Mouse (Mus musculus) CD4-positive helper T cell, adult 2 months (primary cell): ENCODE data around the gene Fads6.
A peak's percentile ranks its signal among the peaks of the same experiment; 100 is the strongest.

Experiments used
- DNase-seq: peaks from one replicate; pipeline ENCODE4 v3.0.0-alpha.2; 2012; ENCODE audit warnings: low read depth, missing footprints, low spot score

The Fads6 gene

DNA sequence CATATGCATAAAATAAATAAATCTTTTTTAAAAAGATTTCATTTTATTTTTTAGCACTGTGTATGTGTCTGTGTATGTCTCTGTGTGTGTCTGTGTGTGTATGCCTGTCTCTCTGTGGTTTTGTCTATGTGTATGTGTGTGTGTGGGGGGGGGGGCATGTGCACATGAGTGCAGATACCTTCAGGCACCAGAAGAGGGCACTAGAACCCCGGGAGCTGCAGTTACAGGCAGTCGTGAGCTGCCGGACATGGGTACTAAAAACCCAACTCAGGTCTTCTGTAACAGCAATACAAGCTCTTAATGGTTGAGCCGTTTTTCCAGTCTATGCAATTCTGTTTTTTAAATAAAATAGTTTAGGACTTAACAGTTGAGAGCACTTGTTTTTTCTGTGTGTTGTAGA, 3.3 kb upstream of the Fads6 start:
- DNase-seq: no peak

DNA sequence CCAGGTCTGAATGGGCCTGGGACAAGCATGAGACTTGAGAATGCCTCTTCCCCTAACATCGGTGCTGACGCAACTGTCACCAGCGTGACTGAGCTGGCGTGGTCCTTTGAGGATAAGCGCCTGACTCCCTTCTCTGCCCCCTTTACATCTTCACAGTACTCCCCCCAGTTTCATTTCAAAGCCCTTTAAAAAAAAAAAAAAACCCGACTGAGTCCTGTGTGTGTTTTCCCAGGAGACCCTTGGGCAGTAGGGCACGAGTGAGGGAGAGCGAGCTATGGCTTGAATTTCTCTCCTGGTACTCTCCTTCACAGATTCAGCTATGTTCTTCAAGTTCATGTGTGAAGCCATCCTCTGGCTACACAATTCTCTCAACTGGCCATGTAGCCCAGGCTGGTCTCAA, 697 bp upstream of the Fads6 start:
- DNase-seq: no peak

DNA sequence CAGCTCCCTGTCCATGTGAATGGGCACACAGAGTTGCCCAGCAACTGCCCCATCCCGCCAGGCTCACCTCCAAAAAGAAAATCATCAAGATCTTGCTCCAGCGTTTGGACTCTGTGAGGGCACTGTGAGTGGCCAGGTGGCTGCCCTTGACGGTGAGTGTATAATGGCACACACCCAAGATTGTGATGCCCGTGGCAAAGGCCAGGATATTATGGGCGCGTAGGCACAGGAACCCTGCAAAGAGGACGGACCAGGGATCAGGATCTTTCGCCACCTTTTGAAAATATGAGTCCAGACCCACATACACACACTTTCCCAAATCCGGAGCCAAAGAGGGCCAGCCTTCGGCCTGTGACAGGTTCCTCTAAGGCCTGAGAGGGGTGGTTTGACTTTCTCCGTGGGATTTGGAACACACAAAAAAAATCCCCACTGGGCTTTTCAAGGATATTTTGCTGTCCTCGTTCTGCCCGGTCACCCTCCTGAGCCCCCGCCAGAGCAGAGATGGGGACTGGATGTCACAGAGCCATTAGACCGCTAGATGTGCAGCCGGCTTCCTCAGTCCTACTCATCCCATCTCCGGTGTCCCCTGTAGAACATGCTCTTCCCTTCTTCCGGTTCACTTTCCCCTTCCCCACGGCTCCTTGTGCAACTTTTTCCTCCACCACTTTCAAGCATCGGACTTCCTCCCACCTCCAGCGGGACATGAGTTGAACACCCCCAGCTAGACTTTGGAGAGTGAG, 822 bp downstream of the Fads6 start:
- no peak for DNase-seq

DNA sequence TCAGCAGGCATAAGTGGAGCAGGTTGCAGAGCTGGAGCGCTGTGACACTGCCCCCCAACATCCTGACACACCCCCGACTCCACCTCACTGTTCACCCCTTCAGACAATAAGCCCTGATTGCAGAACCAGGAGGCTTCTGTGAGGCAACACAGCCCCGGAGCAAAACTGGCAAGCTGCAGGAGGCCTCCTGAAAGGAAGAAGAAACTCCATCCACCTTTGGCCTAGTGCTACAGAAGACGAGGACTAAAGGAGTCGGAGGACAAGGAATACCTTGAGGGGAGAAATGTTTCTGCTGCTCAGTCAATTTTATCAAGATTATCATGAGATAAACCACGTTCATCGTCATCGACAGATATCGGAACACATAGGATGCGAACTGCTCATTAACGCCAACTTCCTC, 1.5 kb downstream of the Fads6 start:
- DNase-seq: no peak

DNA sequence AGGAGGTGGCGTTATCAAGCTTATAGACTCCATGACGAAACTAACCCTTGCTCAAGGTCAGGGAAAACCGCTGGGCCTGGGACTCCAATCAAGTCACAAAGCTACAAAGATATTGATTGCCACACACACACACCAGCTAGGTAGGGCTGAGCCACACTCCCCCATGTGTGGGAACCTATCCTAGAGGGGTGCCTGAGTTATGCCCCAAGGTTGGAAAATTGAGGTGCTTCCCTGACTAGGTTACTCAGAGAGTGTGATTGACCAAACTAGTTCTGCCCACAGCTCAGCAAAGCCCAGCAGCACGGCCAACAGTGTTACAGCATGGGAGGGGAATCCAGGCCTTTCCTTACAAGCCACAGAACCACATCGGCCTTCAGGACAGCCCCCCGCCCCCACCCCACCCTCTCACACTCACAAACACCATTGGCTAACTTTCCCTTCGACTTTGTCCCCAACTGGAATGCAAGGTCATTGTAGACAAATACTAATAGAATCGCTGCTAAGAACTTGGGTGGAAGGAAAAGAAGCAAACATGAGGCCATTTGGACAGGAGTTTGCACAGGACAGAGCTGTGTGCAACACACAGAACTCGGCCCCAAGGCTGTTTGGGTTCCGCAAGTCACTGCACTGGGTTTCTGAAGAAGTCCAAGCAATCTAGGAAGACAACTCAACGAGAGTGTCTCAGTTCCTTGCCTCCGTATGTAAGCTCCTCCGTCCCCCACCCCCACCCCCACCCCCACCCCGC, 4.7 kb downstream of the Fads6 start:
- DNase-seq: no peak

DNA sequence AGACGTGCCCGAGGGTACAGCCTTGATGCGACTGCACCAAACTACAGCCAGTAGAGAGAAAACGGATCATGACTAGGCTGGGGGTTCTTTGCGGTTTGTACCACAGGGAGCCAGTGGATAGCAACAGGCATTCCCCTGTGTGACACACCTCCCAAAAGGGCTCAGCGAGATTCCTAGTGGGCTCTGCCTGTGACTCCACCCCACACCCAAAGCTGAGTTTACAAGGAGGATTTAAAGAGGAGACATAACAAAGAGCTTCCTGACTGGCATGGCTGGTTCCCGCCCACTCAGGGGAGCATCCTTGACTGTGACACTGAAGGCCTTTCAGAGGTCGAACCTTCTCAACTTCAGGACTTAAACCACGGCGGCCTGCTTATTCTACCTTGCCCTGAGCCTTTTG, 6.0 kb downstream of the Fads6 start:
- DNase-seq: no peak

DNA sequence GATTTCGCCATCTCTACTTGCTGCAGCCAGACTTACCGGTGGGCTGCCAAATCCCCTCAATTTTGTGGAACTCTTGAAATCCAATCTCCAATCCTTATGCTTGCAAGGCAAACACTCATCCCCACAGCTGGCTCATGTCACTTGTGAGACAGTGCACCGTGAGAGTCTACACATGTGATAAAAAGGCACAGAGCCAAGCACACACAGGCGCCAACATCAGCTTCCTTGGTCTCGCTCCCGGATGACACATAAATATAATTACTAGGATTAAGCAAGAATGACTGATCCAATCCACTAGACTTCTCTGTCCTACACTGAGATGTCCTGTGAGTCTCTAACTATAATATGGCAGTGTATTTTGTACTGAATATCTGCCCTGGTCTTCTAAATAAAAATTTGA, 6.5 kb downstream of the Fads6 start:
- no peak for DNase-seq

DNA sequence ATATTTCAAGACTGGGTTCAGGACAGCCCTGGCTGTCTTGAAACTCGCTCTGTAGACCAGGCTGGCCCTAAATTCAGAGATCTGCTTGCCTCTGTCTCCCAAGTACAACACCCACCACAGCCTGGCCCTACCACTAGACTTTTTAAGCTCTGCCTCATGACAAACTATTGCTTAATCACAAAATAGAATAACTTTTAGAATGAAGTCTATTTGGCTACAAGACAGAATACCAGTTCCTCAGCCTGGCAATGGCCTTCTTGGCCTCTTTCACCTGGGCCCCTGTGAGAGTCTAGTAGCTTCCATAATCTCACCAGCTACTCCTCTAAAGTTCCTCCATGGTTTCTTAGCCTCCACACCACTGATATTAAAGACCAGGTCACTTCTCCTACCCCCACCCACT, 7.1 kb downstream of the Fads6 start:
- no peak for DNase-seq

DNA sequence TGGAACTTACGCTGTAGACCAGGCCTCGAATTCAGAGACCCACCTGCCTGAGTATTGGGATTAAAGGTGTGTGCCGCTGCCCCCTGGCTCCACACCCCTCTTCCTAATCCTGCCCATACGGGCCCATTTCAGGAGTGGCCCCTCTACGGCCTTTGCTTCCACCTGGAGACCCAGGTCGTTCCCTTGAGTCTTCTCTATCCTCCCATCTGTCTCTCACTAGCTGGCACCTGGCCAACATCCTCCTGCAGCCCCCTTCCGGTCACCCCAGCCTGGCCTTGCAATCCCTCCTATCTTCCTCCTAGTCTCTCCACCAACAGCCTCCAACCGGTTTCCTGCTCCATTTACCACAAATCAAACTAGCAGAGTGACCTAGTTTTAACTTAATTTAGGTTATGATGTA, 7.6 kb downstream of the Fads6 start:
- no peak for DNase-seq

DNA sequence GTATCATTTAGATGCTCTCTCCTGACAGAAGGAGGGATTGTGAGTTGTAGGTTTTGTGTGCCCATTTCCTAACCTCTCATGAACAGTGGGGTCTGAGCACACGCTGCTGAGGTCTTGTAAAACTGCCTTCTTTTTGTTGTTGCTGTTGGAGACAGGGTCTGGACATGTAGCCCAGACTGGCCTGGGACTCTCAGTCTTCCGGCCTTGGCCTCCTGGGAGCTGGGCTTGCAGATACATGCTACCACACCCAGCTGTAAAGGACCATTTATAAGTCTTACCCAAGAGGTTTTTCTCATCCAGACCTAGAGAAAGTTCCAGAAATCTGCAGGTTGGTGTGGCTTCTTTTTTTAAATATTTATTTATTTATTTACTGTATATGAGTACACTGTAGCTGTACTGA, 9.2 kb downstream of the Fads6 start:
- DNase-seq: no peak

DNA sequence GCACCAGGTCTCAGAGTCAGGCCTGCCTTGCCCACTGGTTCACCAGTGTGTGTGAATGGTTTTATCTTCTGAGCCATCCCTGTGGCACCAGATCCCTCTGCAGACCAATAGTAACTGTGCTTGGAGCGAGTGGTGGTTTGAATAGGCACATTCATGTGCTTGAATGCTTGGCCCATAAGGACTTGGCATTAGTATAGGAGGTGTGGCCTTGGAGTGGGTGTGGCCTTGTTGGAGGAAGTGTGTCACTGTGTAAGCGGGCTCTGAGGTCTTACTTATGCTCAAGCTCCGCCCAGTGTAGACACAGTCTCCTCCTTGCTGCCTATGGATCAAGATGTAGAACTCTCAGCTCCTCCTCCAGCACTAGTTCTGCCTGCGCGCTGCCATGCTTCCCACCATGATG, 10.1 kb downstream of the Fads6 start:
- no peak for DNase-seq

DNA sequence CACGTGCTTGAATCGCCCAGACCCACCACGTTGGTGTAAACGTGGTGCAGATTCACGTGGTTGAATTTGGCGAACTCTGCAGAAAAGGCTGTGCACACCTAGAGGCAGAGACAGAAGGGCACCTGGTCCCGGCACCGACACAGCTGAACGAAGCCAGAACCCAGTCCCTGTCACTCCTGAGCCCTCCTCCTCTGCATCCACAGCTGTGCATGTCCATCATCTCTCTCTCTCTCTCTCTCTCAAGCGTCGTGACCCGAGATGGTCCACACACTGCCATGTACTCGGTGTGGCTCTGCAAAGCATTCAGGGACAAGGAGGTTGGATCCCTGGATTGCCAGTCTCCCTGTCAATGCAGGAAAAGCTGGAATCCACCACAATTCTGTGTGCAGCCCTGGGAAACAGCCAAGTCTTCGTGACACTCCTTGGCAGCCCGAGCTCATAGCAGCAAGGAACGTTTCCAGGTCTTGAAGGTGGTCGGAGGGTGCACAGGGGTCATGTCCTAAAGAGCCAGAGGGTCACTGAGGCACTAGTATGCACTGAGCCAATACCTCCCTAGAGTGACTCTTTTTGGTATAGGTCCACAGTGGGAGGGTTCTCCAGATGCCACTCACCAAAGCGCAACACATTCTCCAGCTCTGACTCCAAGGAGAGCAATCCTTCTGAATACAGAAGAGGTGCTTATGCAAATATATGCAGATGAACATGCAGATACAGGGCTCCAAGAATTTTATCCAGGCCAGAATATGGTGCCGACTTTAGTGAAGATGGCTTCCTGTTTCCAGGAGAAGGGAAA, 11.1 kb downstream of the Fads6 start:
- DNase-seq: no peak

DNA sequence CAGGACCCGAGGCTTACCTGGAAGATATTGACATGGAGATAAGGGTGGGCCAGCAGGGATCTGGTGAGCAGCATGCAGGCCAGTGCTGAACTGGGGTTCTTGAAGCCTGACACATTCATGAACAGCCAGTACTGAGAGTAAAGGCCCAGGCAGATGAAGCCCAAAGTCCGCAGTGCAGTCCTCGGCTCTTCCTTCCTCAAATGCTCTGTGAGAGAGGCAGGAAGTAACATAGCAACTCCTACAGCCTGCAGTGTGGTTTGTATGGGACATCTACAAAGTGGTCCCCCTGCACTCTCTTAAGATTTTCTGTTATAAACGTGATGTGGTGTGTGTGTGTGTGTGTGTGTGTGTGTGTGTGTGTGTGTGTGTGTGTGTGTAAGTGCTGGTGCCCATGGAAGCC, 12.2 kb downstream of the Fads6 start:
- DNase-seq: no peak

DNA sequence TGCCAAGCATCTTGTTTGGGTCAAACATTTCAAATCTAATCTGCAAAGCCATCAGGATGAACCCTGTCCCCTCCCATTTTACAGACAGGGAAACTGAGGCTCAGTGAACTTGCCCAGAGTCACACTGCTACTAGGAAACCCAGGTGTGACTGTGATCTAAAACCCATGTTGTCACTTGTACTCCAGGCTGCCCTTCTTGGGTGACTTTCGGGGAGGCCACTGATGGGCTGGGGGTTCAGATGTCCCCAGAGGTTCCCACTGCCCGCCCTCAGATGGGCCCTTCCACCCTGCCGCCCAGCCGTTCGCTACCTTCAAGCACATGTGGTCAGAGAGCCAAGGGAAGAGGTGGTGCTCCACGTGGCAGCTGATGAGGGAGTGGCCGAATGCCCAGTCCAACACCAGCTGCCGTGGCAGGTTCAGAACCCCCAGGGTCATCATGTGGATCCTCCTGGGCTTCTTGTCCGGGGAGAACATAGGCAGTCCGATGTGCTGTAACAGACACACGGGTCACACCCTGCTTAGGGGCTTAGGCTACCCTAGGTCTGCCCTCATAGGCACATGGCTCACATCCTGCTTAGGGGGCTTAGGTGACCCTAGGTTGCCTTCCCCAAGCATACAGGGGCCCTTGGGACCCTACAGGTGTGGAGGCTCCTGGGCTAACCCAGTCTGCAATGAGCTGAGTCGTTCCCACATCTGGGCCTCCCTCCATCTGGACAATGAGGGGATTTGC, 13.4 kb downstream of the Fads6 start:
- no peak for DNase-seq

DNA sequence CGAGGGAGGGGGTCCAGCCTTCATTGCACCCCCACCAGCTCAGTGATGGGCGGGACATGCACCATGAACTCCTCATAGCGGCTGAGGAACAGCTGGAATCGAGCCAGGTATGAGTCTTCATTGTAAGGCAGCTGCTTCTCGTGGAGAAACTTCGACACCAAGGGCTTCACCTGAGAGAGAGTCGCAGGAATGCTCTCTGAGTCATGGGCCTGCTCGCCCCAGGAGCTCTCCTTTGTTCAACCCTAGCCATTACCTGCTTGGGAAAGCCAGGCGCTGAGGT, 14.0 kb downstream of the Fads6 start:
- DNase-seq: no peak

DNA sequence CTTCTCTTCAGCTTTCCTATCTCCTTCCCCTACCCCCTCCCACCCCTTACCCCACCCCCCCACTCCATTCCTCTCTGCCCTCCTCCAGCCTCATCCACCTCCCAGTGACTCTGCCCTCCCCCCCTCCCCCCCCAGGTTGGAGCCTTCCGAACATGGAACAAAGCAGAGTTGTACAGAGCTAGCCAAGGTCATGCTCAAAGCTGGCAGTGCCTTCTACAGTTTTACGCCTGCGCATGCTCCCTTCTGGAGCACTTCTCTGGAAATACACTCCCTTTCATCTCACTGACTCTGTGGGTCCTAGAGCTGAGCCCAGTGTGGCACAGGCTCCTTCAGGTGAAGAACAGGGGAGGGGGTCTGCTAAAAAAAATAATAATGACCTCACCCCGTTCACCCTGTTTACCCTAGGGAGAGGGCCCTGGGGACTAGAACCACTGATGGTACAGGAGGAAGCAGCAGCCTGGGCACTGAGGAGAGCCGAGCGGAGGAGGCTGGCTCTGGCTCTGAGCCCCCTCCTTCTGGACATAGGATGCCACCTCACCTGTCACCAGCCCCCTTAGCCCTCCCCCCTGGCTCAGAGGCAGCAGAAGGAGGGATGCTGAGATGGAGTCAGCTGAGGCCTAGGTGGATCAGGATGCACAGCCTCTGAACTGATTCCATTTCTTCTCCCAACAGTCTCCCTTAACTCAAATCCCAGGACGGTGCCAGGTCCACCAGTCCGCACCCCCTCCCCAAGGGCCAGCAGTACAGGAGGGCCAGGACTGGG, 14.6 kb downstream of the Fads6 start:
- DNase-seq: no peak

DNA sequence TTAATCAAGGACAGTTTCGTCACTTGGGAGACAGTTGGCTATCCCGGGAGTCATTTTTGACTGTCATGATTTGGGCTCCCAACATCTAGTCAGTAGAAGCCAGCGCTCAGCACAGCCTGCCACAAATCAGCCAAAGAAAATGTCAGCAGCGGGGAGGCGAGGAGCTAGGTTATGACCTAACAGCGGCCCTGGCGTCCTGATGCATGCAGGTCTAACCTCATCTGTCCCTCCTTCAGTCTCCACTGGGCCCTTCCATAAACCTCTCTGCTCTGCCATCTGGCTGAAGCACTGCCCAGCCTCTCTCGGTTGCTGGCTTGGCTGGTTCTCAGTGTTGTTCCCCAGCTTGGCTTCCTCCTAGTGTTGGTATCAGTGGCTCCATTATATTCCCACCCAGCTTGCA, 15.2 kb downstream of the Fads6 start:
- no peak for DNase-seq

DNA sequence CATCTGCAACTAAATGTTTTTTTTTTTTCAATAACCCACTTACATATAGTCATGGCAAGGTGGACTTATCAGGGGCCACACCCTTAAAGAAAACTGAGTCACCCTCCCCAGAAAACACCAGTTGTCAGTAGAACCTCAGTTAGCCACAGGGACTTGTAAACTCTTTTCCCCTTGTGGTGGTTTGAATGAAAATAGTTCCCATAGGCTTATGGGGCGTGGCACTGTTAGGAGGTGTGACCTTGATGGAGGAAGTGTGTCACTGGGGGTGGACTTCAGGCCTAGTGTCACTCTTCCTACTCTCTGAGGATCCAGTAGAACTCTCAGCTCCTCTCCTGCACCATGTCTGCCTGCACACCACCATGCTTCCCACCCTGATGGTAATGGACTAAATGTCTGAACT, 17.7 kb downstream of the Fads6 start:
- DNase-seq: no peak

DNA sequence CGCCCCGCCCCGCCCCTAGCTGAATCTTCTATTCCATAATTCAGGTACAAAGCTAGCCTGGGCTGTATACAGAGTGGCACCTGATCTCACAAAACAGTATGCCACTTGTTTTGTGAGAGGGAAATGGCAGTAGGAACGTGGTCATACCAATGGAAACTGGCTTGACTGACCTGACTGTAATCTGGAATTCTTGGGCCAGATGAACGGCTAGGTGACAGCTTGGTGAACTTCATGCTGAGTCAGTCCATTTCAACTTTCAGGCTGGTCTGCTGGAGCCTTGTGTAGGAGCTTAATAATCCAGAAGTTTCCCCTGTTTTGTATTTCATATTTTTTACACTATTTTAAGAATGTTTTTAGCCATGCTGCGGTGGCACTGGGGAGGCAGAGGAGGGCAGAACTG, 19.3 kb downstream of the Fads6 start:
- no peak for DNase-seq

DNA sequence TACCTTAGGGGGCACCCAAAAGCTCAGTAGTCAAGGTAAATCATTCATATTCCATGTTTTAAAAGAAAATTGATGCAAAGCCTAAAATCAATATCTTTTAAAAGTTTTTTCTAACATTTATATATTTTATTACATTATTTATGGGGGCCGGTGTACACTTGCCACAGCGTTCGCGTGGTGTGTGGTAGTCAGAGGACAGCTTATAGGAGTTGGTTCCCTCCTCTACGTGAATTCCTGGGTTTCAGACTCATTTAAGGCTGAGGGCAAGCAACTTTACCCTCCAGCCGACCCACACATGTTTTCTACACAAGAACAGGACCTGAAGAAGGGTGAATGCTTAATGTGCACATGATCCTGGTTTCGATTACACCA, 19.9 kb downstream of the Fads6 start:
- no peak for DNase-seq

DNA sequence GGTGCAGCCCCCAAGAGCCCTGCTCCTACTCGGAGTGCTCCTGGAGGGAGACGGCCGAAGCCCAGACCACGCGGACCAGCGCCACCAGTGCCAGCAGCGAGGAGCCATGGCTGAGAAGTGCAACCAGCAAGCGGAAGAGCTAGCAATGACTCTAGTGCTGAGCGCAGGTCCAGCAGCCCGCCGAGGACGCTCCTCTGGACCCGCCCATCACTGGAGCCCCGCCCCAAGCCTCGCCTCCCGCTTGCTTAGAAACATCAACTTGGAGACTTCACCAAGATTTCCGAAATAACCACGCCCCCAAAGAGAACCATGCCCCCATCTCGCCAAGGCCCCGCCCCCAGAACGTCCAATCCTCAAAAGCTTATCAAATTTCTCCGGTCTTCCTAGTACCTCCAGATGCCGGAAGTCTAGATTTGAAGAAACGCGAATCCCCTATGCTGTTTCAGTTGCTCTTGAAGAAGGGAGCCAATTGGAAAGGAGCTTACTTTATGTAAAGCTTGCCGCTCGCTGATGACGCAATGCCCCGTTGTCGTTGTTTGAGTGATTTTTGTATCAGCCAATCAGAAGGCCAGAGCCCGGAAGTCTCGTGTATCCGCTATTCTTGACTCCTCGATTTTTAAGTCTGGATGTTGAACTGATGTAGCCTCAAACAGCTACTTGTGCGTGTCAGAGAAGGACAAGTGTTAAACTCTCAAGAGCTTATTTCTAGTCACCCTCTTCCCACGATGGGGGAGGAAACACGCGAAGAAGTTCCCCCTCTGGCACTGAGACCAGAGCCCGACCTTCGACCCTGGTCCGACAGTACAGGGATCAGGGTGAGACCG, 20.5 kb downstream of the Fads6 start, which contains the start of gene Fdxr:
Fdxr (minus strand) TSS at position 271 of the 824 bp plus-strand sequence.
- DNase-seq: peak; percentile 100
